Mouse (Mus musculus) lung, postnatal 14 days (tissue): ENCODE results near the gene Ktn1.
A peak's percentile ranks its signal among the peaks of the same experiment; 100 is the strongest.

Experiments
- DNase-seq: peaks from one replicate; pipeline ENCODE4 v3.0.0; 2021

Ktn1 gene

GRCm38 (mm10) chr14:47648218-47648617 is at the start of gene Ktn1:
Ktn1 (plus strand) TSS chr14:47648448.
- DNase-seq = no peak

GRCm38 (mm10) chr14:47613254-47613653 is 35.0 kb upstream of the Ktn1 start:
- no peak for DNase-seq

DNA sequence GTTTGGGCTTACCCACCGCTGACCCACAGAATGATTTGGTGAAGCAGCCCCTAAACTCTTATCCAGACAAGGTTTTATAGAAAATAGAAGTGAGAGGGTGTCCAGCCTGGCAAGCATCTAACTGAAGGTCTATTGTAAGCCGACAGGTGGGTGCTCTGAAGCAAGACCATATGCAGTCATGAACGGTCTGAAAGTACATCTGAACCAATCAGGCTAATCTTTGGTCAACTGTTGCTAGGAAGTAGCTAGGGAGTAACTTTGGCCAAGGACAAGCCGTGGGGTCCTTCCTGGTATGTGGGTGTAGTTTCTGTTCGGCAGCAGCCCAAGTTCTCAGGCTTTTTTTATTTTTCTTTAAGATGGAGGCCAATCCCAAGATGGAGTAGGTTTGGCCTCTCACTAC is 29.4 kb upstream of the Ktn1 start:
- DNase-seq = no peak

- DNase-seq = no peak
Observed at GRCm38 (mm10) chr14:47621901-47622300, 26.3 kb upstream of the Ktn1 start.

- no peak for DNase-seq
Observed at GRCm38 (mm10) chr14:47624837-47625236, 23.4 kb upstream of the Ktn1 start.

DNA sequence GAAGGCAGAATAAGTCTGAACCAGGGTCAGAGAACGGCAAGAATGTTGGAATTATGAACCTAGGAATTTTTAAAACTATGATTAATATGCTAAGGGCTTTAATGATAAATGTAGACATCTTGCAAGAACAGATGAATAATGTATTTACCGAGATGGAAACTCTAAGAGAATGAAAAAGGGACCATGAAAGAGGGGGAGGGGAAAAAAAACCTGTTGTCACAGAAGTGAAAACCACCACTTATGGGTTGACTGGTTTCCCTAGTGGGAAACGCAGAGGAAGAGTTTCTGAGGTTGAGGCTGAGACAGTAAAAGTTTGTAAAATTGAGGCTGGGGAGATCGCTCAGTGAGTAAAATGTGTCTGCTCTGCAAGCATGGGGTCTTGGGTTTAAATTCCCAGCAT is 22.1 kb upstream of the Ktn1 start:
- DNase-seq = no peak

- DNase-seq = no peak
Observed at GRCm38 (mm10) chr14:47626812-47627211, 21.4 kb upstream of the Ktn1 start.

GRCm38 (mm10) chr14:47627360-47627759 is 20.9 kb upstream of the Ktn1 start:
- DNase-seq = no peak

DNA sequence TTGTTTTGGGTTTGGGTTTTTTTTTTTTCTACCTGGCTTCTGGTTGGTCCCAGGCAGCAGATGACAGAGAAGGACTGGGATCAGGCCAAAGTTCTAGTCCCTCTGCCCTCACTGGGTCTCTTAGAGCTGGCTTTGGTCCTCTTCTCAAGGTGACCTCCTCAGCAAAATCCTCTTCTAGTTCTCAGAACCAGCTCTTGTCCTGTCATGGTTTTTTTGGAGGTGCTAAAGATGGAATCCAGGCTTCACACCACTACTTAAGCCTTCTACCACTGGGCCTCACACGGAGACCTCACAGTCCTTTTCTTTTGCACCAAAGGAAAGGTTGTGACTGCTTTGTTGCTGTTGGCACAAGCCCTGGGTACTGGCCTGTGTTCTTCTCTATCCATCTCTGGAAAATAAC is 15.8 kb upstream of the Ktn1 start:
- DNase-seq = no peak

DNA sequence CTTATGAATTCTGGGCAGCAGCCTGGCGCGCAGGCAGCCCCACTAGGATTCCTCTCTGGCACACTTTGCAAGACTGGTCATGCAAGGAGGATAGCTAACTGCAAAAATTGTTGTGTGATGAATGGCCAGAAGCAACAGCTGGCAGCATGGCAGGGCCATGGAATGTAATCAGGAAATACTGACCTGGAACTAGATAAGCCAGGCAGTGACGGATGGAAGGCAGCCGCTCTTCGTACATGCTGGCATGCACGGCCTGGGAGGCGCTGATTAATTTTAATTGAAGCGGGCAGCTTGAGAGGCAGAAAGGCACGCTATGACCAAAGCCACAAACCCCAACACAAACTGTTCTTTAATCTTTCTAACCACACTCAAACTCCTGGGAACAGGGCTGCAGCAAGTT is 13.8 kb upstream of the Ktn1 start:
- peak; percentile 41 for DNase-seq

GRCm38 (mm10) chr14:47634846-47635245 is 13.4 kb upstream of the Ktn1 start:
- DNase-seq = no peak

DNA sequence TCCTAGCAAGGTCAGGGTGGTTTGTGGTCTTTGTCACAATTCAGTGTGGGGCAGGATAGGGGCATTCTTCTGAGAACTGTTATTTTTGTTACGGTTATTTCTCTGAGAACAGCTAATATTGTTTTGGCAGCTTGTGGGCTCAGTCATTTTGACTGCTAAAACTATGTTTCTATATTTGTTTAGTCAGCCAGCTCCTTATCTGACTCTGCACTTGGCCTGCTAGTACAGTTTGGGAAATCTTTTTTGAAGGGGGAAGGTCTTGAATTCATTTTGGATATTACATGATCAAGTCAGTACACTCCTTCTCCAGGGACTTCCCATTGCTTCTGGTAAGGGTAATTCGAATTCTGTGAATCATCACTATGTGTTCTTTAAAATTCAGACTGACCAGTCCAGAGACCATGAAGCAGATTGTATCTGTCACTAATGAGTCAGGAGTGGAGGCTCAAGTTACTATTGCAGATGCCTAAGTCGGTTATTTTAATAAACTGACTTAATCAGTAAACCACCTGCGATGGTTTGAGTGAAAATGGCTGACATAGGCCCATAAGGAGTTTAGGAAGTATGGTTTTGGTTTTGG is 9.8 kb upstream of the Ktn1 start:
- DNase-seq = no peak

- DNase-seq = no peak
Observed at GRCm38 (mm10) chr14:47645620-47646019, 2.6 kb upstream of the Ktn1 start.

- DNase-seq = no peak
Observed at GRCm38 (mm10) chr14:47646246-47646645, 2.0 kb upstream of the Ktn1 start.

DNA sequence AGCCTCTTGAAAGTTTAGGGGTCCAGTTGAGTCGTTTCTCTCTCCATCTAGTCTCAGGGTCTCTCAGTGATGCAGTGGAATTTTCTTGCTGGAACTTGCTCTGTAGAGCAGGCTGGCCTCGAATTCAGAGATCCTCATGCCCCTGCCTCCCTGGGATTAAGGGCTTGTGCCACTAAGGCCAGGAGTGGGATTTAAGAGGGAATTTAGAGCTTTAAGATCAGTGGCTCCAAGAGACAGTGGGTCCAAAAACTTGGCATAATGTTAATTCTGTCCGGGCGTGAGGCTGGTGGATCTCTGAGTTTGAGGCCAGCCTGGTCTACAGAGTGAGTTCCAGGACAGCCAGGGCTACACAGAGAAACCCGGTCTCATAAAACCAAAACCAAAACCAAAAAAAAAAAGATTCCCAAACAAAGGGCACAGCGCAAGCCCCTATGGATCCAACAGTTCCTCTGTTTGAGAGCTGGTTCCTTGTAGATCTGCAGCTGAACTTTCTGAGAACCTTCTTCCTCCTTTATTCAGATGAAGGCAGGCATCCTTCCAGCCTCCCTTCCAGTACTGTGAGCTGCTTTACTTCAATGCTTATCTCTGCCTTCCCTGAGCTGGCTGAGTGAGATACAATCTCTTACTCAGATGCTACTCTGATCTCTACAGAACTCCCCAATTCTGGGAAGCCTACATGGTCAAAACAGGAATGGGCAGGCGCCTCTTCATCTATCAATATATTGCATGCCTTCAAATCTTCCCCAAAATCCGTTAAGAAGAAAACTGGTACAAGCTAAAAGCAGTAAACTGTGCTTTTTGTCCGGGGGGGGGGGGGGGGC is 1.3 kb upstream of the Ktn1 start:
- no peak for DNase-seq

- peak; percentile 82 for DNase-seq
Observed at GRCm38 (mm10) chr14:47648706-47649630, 720 bp downstream of the Ktn1 start.

DNA sequence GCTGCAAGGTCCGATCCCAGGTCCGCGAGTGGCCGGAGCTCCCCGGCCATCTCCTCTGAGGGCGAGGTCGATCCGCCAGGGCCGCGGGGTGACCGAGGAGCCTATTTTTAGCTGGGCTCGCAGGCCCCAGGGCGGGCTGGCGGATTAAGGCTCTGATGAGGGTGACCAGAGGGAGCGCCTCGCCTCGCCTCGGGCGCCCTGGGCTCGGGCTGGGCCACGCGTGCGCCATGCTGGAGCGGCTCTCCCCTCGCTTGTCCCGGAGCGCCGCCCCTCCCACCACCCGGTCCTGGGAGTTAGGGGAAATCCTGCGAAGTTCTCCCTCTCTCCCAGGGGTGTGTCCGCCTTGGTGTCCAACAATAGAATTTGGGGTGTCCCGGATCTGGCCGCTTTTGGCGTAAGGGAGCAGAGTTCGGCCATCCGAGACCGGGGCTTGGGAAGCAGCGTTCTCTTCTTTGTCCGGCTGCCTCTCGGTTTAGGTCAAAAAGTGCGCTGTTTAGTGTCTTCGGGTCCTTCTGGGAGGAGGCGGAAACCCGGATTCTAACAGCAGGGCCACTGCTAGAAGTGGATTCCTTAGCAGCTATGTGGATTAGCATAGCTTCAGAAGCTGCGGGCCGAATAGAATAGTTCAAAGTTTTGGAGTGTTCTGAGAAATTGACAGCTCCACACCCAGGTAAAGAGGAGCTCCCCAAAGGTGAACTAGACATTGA is 1.5 kb downstream of the Ktn1 start:
- DNase-seq = peak; percentile 57

DNA sequence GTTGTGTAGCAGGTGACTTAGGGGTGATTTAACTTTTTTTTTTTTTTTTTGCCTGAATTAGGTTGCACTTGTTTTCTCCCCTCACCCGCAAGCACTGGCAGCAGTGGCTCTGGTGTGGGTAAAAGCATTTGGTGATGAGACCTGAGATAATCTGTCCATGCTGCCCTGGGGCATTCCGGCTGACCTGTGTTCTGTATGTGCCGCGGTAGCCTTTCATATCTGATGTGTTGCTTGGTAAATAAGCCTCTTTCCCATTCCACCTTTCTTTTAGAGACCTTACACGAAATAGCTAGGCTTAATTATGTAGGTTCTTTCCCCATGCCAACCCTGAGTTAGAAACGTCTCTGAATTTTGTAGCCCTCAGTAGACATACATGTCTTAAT is 2.1 kb downstream of the Ktn1 start:
- no peak for DNase-seq

DNA sequence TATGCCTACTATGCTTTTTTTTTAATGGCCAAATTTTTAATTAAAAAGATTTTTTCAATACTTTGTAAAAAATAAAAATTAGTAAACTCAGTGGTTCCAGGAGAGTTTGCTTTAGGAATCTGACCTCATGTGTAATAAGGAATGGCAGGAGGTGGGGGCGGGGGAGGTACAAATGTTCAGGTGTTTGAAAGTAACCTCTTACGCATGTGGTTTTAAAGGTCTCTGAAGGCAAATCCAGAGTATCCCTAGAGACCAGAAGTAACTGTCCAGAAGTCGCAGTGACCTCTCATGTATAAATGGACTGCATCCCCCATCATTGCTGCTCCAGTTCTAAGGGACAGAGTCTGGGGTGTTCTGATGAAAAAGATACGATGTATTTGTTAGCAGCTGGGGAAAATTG is 3.0 kb downstream of the Ktn1 start:
- DNase-seq = no peak

DNA sequence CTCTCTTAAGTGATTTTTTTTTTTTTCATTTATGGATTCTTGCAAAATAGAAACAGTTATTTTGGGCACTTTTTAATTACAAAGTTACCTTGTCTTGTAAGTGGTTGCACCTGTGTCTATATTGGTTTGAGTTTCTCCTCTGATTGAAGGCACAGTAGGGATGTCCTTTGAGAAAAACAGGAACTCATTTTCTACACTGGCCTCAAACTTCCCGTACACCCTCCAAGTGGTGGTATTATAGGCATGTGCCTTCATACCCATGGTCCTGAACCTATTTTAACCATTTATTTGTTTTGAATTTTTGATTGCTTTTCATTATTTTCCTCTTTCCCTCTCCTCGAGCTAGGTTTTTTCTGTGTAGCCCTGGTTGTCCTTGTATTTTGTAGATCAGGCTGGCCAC is 7.2 kb downstream of the Ktn1 start:
- no peak for DNase-seq

GRCm38 (mm10) chr14:47663844-47664469 is 15.7 kb downstream of the Ktn1 start:
- DNase-seq = no peak

DNA sequence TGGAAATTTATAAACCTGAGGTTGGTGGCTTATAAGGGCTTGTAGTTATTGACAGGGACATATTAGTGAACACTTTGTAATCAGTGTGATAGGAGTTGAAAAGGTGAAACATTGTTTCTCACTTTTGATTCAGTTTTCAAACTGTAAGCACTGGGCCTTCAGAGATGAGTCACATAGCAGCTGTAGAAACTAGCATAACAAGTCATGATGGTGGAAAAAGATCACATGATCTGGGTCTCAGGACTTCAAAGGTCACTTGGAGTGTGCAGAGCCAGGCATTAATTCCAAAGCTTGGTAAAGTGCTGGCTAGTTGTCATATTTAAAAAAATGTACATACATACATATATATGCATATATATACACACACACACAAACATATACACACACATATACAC is 16.2 kb downstream of the Ktn1 start:
- DNase-seq = no peak
